Mouse (Mus musculus): ENCODE measurements at regions not wholly inside any gene's neighbourhood (a gene's known extent, or its start where the extent isn't known, plus 50 kb on each side); places are given as distances from the start of the nearest gene placed in this dataset.

GRCm38 (mm10) chr3:149476151-149476550 lies 485.8 kb upstream of the Adgrl2 start:
- 90% methylated on average over 2 of the region's 2 CpGs for WGBS
- H3K4me2 ChIP-seq = no peak overlapping the region
- H3K4me3 ChIP-seq = no peak overlapping the region
- H3K9ac ChIP-seq = no peak overlapping the region
- H3K4me1 ChIP-seq = no peaks in the 10 kb centered on the region
- no peaks in the 10 kb centered on the region for H3K36me3 ChIP-seq (replicated peaks)
- H3K27me3 ChIP-seq (replicated peaks) = no peaks in the 10 kb centered on the region
- no peak for ATAC-seq (replicated peaks)
- no peak overlapping the region for H3K27ac ChIP-seq
- H3K9me3 ChIP-seq = no peaks in the 10 kb centered on the region

GRCm38 (mm10) chr3:149466973-149467372 lies 476.6 kb upstream of the Adgrl2 start:
- Histone ChIP-seq H3K9me3 (no peaks in the 10 kb centered on the region), H3K27me3 (replicated peaks) (no peaks in the 10 kb centered on the region), H3K9ac (no peak overlapping the region), H3K4me2 (no peak overlapping the region), H3K36me3 (replicated peaks) (no peaks in the 10 kb centered on the region), H3K4me3 (no peak overlapping the region), H3K27ac (no peak overlapping the region), H3K4me1 (no peaks in the 10 kb centered on the region)
- WGBS = 93% methylated on average over 5 of the region's 5 CpGs
- no peak for ATAC-seq (replicated peaks)

GRCm38 (mm10) chr3:149464603-149465002 lies 474.2 kb upstream of the Adgrl2 start:
- 94% methylated on average over 5 of the region's 5 CpGs for WGBS

GRCm38 (mm10) chr3:149462121-149462541 lies 471.8 kb upstream of the Adgrl2 start:
- no peak overlapping the region for H3K4me3 ChIP-seq
- WGBS = 37% methylated on average over 2 of the region's 2 CpGs
- no peaks in the 10 kb centered on the region for H3K27me3 ChIP-seq (replicated peaks)
- no peaks in the 10 kb centered on the region for H3K9me3 ChIP-seq
- ATAC-seq (replicated peaks) = no peak
- no peak overlapping the region for H3K9ac ChIP-seq
- H3K4me1 ChIP-seq = no peaks in the 10 kb centered on the region
- H3K27ac ChIP-seq = no peak overlapping the region
- no peak overlapping the region for H3K4me2 ChIP-seq
- no peaks in the 10 kb centered on the region for H3K36me3 ChIP-seq (replicated peaks)

More at GRCm38 (mm10) chr3:149464603-149465002, 474.2 kb upstream of the Adgrl2 start:
- Histone ChIP-seq H3K36me3 (replicated peaks) (no peaks in the 10 kb centered on the region), H3K4me3 (no peak overlapping the region), H3K27ac (no peak overlapping the region), H3K9me3 (no peaks in the 10 kb centered on the region), H3K4me2 (no peak overlapping the region), H3K9ac (no peak overlapping the region), H3K4me1 (no peaks in the 10 kb centered on the region), H3K27me3 (replicated peaks) (no peaks in the 10 kb centered on the region)
- no peak for ATAC-seq (replicated peaks)

- Histone ChIP-seq H3K9ac (no peak overlapping the region), H3K4me1 (no peaks in the 10 kb centered on the region), H3K4me2 (no peak overlapping the region), H3K36me3 (replicated peaks) (no peaks in the 10 kb centered on the region), H3K4me3 (no peak overlapping the region), H3K27me3 (replicated peaks) (no peaks in the 10 kb centered on the region), H3K9me3 (no peaks in the 10 kb centered on the region), H3K27ac (no peak overlapping the region)
- WGBS = 86% methylated on average over 2 of the region's 2 CpGs
- no peak for ATAC-seq (replicated peaks)
These were observed 471.3 kb upstream of the Adgrl2 start for GRCm38 (mm10) chr3:149461613-149462012.

GRCm38 (mm10) chr3:149449376-149449775 lies 459.0 kb upstream of the Adgrl2 start:
- 75% methylated on average over 3 of the region's 3 CpGs for WGBS
- peaks cover 3% of the 10 kb centered on the region; the same call in 1 of the 2 replicates for H3K27me3 ChIP-seq (replicated peaks)
- no peak overlapping the region for H3K4me3 ChIP-seq
- no peaks in the 10 kb centered on the region for H3K36me3 ChIP-seq (replicated peaks)
- no peak overlapping the region for H3K9ac ChIP-seq
- H3K9me3 ChIP-seq = no peaks in the 10 kb centered on the region
- H3K27ac ChIP-seq = no peak overlapping the region
- H3K4me2 ChIP-seq = no peak overlapping the region
- H3K4me1 ChIP-seq = peaks cover 7% of the 10 kb centered on the region
- ATAC-seq (replicated peaks) = no peak

GRCm38 (mm10) chr3:149445991-149446564 lies 455.7 kb upstream of the Adgrl2 start:
- Histone ChIP-seq H3K4me3 (no peak overlapping the region), H3K9ac (no peak overlapping the region), H3K27me3 (replicated peaks) (peaks cover 3% of the 10 kb centered on the region; the same call in 1 of the 2 replicates), H3K4me1 (peaks cover 14% of the 10 kb centered on the region), H3K4me2 (no peak overlapping the region), H3K27ac (no peak overlapping the region), H3K36me3 (replicated peaks) (no peaks in the 10 kb centered on the region), H3K9me3 (no peaks in the 10 kb centered on the region)
- WGBS = 79% methylated on average over 6 of the region's 6 CpGs
- no peak for ATAC-seq (replicated peaks)

GRCm38 (mm10) chr3:149444854-149445577 lies 454.7 kb upstream of the Adgrl2 start:
- peak; percentile 89 for ATAC-seq (replicated peaks)
- Histone ChIP-seq H3K27ac (peak overlapping the region; percentile 53), H3K9me3 (no peaks in the 10 kb centered on the region), H3K4me2 (peak overlapping the region; percentile 50), H3K4me3 (peak overlapping the region; percentile 40), H3K4me1 (peaks cover 14% of the 10 kb centered on the region), H3K36me3 (replicated peaks) (no peaks in the 10 kb centered on the region), H3K9ac (peak overlapping the region; percentile 18), H3K27me3 (replicated peaks) (no peaks in the 10 kb centered on the region; the same call in 1 of the 2 replicates)
- WGBS = 3% methylated on average over 15 of the region's 15 CpGs

- ATAC-seq (replicated peaks) = no peak
- WGBS = 50% methylated on average over 8 of the region's 8 CpGs
- no peaks in the 10 kb centered on the region for H3K36me3 ChIP-seq (replicated peaks)
- no peaks in the 10 kb centered on the region; the same call in 1 of the 2 replicates for H3K27me3 ChIP-seq (replicated peaks)
- peaks cover 14% of the 10 kb centered on the region for H3K4me1 ChIP-seq
- H3K27ac ChIP-seq = no peak overlapping the region
- no peaks in the 10 kb centered on the region for H3K9me3 ChIP-seq
- peak overlapping the region; percentile 18 for H3K9ac ChIP-seq
- H3K4me2 ChIP-seq = peak overlapping the region; percentile 50
- peak overlapping the region; percentile 40 for H3K4me3 ChIP-seq
These were observed 454.0 kb upstream of the Adgrl2 start for GRCm38 (mm10) chr3:149444377-149444776.

- Histone ChIP-seq H3K4me2 (no peak overlapping the region), H3K27me3 (replicated peaks) (no peaks in the 10 kb centered on the region), H3K27ac (no peak overlapping the region), H3K9ac (no peak overlapping the region), H3K9me3 (no peaks in the 10 kb centered on the region), H3K36me3 (replicated peaks) (no peaks in the 10 kb centered on the region), H3K4me3 (no peak overlapping the region), H3K4me1 (peaks cover 14% of the 10 kb centered on the region)
- ATAC-seq (replicated peaks) = no peak
These were observed 450.9 kb upstream of the Adgrl2 start for GRCm38 (mm10) chr3:149441227-149441626.

- no peaks in the 10 kb centered on the region for H3K4me1 ChIP-seq
- H3K27ac ChIP-seq = no peak overlapping the region
- no peaks in the 10 kb centered on the region for H3K9me3 ChIP-seq
- WGBS = 90% methylated on average over 8 of the region's 8 CpGs
- no peak overlapping the region for H3K9ac ChIP-seq
- no peak overlapping the region for H3K4me3 ChIP-seq
- H3K4me2 ChIP-seq = no peak overlapping the region
- no peaks in the 10 kb centered on the region for H3K36me3 ChIP-seq (replicated peaks)
- no peaks in the 10 kb centered on the region for H3K27me3 ChIP-seq (replicated peaks)
- ATAC-seq (replicated peaks) = no peak
These were observed 447.4 kb upstream of the Adgrl2 start for GRCm38 (mm10) chr3:149437763-149438162.

GRCm38 (mm10) chr3:149436944-149437343 lies 446.6 kb upstream of the Adgrl2 start:
- no peaks in the 10 kb centered on the region for H3K27me3 ChIP-seq (replicated peaks)
- H3K4me3 ChIP-seq = no peak overlapping the region
- H3K4me2 ChIP-seq = no peak overlapping the region
- WGBS = 76% methylated on average over 6 of the region's 6 CpGs
- no peak overlapping the region for H3K27ac ChIP-seq
- H3K9ac ChIP-seq = no peak overlapping the region
- no peaks in the 10 kb centered on the region for H3K36me3 ChIP-seq (replicated peaks)
- H3K9me3 ChIP-seq = no peaks in the 10 kb centered on the region
- ATAC-seq (replicated peaks) = no peak
- H3K4me1 ChIP-seq = no peaks in the 10 kb centered on the region

GRCm38 (mm10) chr3:149436420-149436819 lies 446.1 kb upstream of the Adgrl2 start:
- no peak overlapping the region for H3K9ac ChIP-seq
- H3K27me3 ChIP-seq (replicated peaks) = no peaks in the 10 kb centered on the region
- H3K9me3 ChIP-seq = no peaks in the 10 kb centered on the region
- WGBS = 86% methylated on average over 8 of the region's 8 CpGs
- H3K27ac ChIP-seq = no peak overlapping the region
- H3K4me2 ChIP-seq = no peak overlapping the region
- no peak overlapping the region for H3K4me3 ChIP-seq
- no peak for ATAC-seq (replicated peaks)
- no peaks in the 10 kb centered on the region for H3K36me3 ChIP-seq (replicated peaks)
- no peaks in the 10 kb centered on the region for H3K4me1 ChIP-seq

Measured in midbrain, embryonic 15.5 days (tissue).